Mouse (Mus musculus) heart, embryonic 13.5 days (tissue): Measurements from ENCODE around the gene Tmc7. TPM values are rescaled to one million over a fixed set of nuclear protein-coding genes. Genes with fewer than 3 reads are reported as not detected.

ENCODE experiments used
- ATAC-seq: fragments of 200-750 bp; cut with Nextera tagmentation; 2 replicates; pipeline ENCODE4 v1.8.0; 2017; ENCODE audit warnings: moderate TSS enrichment; ENCODE audit not compliant: insufficient number of reproducible peaks, low FRiP score, low TSS enrichment; ENCODE audit errors: extremely low read depth
- H3K27ac ChIP-seq: fragments of 300-500 bp; sonication (generic); replicated peaks from 2 replicates; pipeline ENCODE4 v1.5.1; 2015; ENCODE audit warnings: moderate library complexity, mild to moderate bottlenecking, inconsistent platforms
- H3K27me3 ChIP-seq: fragments of 300-500 bp; sonication (generic); replicated peaks from 2 replicates; pipeline ENCODE4 v1.6.1; 2015; ENCODE audit warnings: mild to moderate bottlenecking, inconsistent platforms
- H3K36me3 ChIP-seq: fragments of 300-500 bp; sonication (generic); 2 replicates; pipeline ENCODE4 v1.6.1; 2015; ENCODE audit warnings: mild to moderate bottlenecking, inconsistent platforms
- H3K4me1 ChIP-seq: fragments of 300-500 bp; sonication (generic); 2 replicates; pipeline ENCODE4 v1.6.1; 2015; ENCODE audit warnings: inconsistent platforms
- H3K4me2 ChIP-seq: fragments of 300-500 bp; sonication (generic); 2 replicates; pipeline ENCODE4 v1.6.1; 2015; ENCODE audit warnings: inconsistent platforms, mild to moderate bottlenecking, moderate library complexity
- H3K4me3 ChIP-seq: fragments of 300-500 bp; sonication (generic); 2 replicates; pipeline ENCODE4 v1.5.1; 2015; ENCODE audit warnings: moderate library complexity, mild to moderate bottlenecking, inconsistent platforms
- H3K9ac ChIP-seq: fragments of 300-500 bp; sonication (generic); 2 replicates; pipeline ENCODE4 v1.6.1; 2015; ENCODE audit warnings: inconsistent platforms, mild to moderate bottlenecking, moderate library complexity
- H3K9me3 ChIP-seq: fragments of 300-500 bp; sonication (generic); 2 replicates; pipeline ENCODE4 v1.6.1; 2016; ENCODE audit warnings: inconsistent platforms
- WGBS: fragments of 180-500 bp; shearing (Covaris S2); methylation state at CpG from one replicate; pipeline ENCODE4 v1.1.7; 2015; ENCODE audit warnings: mixed read lengths; 5-methylcytosine and 5-hydroxymethylcytosine counted together
- polyA plus RNA-seq: library from polyadenylated mRNA; unstranded; fragments of >200 nt; fragmentation: Nextera tagmentation; extraction: Ambion mirVana; gene quantifications from 2 replicates; pipeline ENCODE4 v1.2.1, GENCODE M21; 2015

The Tmc7 gene
- polyA plus RNA-seq, 1 experiment from 2014 or later, result 1.2 TPM

- H3K9ac ChIP-seq, result no peak overlapping the region
- H3K4me3 ChIP-seq, result no peak overlapping the region
- 0 out of 2 replicates have a peak, but pooled peaks cover under 1% of the 10 kb centered on the region for H3K27me3 ChIP-seq
- no peak overlapping the region for H3K4me2 ChIP-seq
- no peaks in the 10 kb centered on the region for H3K4me1 ChIP-seq
- ATAC-seq, result no peak
- no peaks in the 10 kb centered on the region for H3K36me3 ChIP-seq
- WGBS, result 52% methylated on average over 7 of the region's 7 CpGs
- H3K27ac ChIP-seq, result no peak overlapping the region
- no peaks in the 10 kb centered on the region for H3K9me3 ChIP-seq
Measured at GRCm38 (mm10) chr7:118499784-118500435, 84.6 kb downstream of the Tmc7 start.

- no peak for ATAC-seq
- H3K4me1 ChIP-seq, result no peaks in the 10 kb centered on the region
- no peak overlapping the region for H3K4me2 ChIP-seq
- H3K4me3 ChIP-seq, result no peak overlapping the region
- 65% methylated on average over 12 of the region's 12 CpGs for WGBS
- H3K27me3 ChIP-seq, result 0 out of 2 replicates have a peak, but pooled peaks cover 3% of the 10 kb centered on the region
- H3K27ac ChIP-seq, result no peak overlapping the region
- H3K9me3 ChIP-seq, result no peaks in the 10 kb centered on the region
- no peaks in the 10 kb centered on the region for H3K36me3 ChIP-seq
- no peak overlapping the region for H3K9ac ChIP-seq
Measured at GRCm38 (mm10) chr7:118498984-118499783, 85.4 kb downstream of the Tmc7 start.

- 70% methylated on average over 4 of the region's 4 CpGs for WGBS
- Histone ChIP-seq H3K27me3 (peaks cover 18% of the 10 kb centered on the region), H3K4me1 (peaks cover 18% of the 10 kb centered on the region), H3K4me2 (no peak overlapping the region), H3K4me3 (no peak overlapping the region), H3K9me3 (no peaks in the 10 kb centered on the region), H3K9ac (no peak overlapping the region), H3K36me3 (peaks cover 3% of the 10 kb centered on the region; the same call in 1 of the 2 replicates), H3K27ac (no peak overlapping the region)
- no peak for ATAC-seq
Measured at GRCm38 (mm10) chr7:118494892-118495579, 89.5 kb downstream of the Tmc7 start.

- 66% methylated on average over 9 of the region's 9 CpGs for WGBS
- Histone ChIP-seq H3K4me1 (peaks cover 30% of the 10 kb centered on the region), H3K27ac (no peak overlapping the region), H3K9ac (no peak overlapping the region), H3K36me3 (peaks cover 11% of the 10 kb centered on the region), H3K9me3 (no peaks in the 10 kb centered on the region), H3K4me2 (no peak overlapping the region), H3K27me3 (peaks cover 28% of the 10 kb centered on the region), H3K4me3 (no peak overlapping the region)
- no peak for ATAC-seq
Measured at GRCm38 (mm10) chr7:118493892-118494291, 90.6 kb downstream of the Tmc7 start.

- Histone ChIP-seq H3K4me1 (peaks cover 49% of the 10 kb centered on the region), H3K27me3 (peaks cover 30% of the 10 kb centered on the region), H3K9ac (peak within 1 kb of the TSS; percentile 95), H3K4me2 (peak within 1 kb of the TSS; percentile 86), H3K9me3 (no peaks in the 10 kb centered on the region), H3K4me3 (peak within 1 kb of the TSS; percentile 82), H3K36me3 (peaks cover 11% of the 10 kb centered on the region), H3K27ac (peak within 1 kb of the TSS; percentile 90)
- WGBS, result under 1% methylated on average over 50 of the region's 55 CpGs
- ATAC-seq, result peak; percentile 43; the same call in 1 of the 2 replicates
Measured at GRCm38 (mm10) chr7:118491431-118492147, 92.9 kb downstream of the Tmc7 start, which contains the start of gene Itpripl2. Gene Itpripl2 (minus strand): TSS chr7:118491975.

GRCm38 (mm10) chr7:118490666-118491430, 93.7 kb downstream of the Tmc7 start:
- Histone ChIP-seq H3K4me3 (peak overlapping the region; percentile 82), H3K36me3 (peaks cover 11% of the 10 kb centered on the region), H3K9ac (peak overlapping the region; percentile 95), H3K27ac (peak overlapping the region; percentile 90), H3K4me1 (peaks cover 53% of the 10 kb centered on the region), H3K4me2 (peak overlapping the region; percentile 86), H3K9me3 (no peaks in the 10 kb centered on the region), H3K27me3 (peaks cover 30% of the 10 kb centered on the region)
- peak; percentile 27; the same call in 1 of the 2 replicates for ATAC-seq
- WGBS, result 4% methylated on average over 63 of the region's 67 CpGs

GRCm38 (mm10) chr7:118489706-118490665, 94.5 kb downstream of the Tmc7 start:
- H3K9me3 ChIP-seq, result no peaks in the 10 kb centered on the region
- 23% methylated on average over 57 of the region's 57 CpGs for WGBS
- ATAC-seq, result no peak

GRCm38 (mm10) chr7:118488060-118488664, 96.4 kb downstream of the Tmc7 start:
- Histone ChIP-seq H3K27me3 (peaks cover 27% of the 10 kb centered on the region), H3K4me3 (peak overlapping the region; percentile 82), H3K9me3 (no peaks in the 10 kb centered on the region), H3K9ac (peak overlapping the region; percentile 50), H3K4me2 (peak overlapping the region; percentile 86), H3K4me1 (peaks cover 56% of the 10 kb centered on the region), H3K27ac (no peak overlapping the region; the same call in 1 of the 2 replicates), H3K36me3 (peaks cover 23% of the 10 kb centered on the region)
- 22% methylated on average over 8 of the region's 8 CpGs for WGBS
- no peak for ATAC-seq

More at GRCm38 (mm10) chr7:118489706-118490665, 94.5 kb downstream of the Tmc7 start:
- peaks cover 30% of the 10 kb centered on the region for H3K27me3 ChIP-seq
- H3K4me1 ChIP-seq, result peaks cover 56% of the 10 kb centered on the region
- peak overlapping the region; percentile 86 for H3K4me2 ChIP-seq
- peaks cover 14% of the 10 kb centered on the region for H3K36me3 ChIP-seq
- no peak overlapping the region for H3K27ac ChIP-seq
- peak overlapping the region; percentile 95 for H3K9ac ChIP-seq
- H3K4me3 ChIP-seq, result peak overlapping the region; percentile 82

GRCm38 (mm10) chr7:118486917-118487316, 97.6 kb downstream of the Tmc7 start:
- no peaks in the 10 kb centered on the region for H3K9me3 ChIP-seq
- H3K27me3 ChIP-seq, result peaks cover 25% of the 10 kb centered on the region
- no peak overlapping the region for H3K4me2 ChIP-seq
- no peak overlapping the region for H3K4me3 ChIP-seq
- no peak for ATAC-seq
- no peak overlapping the region for H3K27ac ChIP-seq
- H3K4me1 ChIP-seq, result peaks cover 52% of the 10 kb centered on the region
- 42% methylated on average over 5 of the region's 5 CpGs for WGBS
- H3K36me3 ChIP-seq, result peaks cover 23% of the 10 kb centered on the region
- no peak overlapping the region for H3K9ac ChIP-seq
